Mouse (Mus musculus) B cell, adult 2 months (primary cell): ENCODE data around the gene Myo1c.
"Not testable (repeated sequence)": the region's sequence is repeated elsewhere in the genome, so short reads cannot be mapped to it uniquely, and the experiment has no call there.

ENCODE experiments used
- DNase-seq, 2 experiments: peaks; one replicate each; pipeline ENCODE4 v3.0.0; 2022

The Myo1c gene

DNA sequence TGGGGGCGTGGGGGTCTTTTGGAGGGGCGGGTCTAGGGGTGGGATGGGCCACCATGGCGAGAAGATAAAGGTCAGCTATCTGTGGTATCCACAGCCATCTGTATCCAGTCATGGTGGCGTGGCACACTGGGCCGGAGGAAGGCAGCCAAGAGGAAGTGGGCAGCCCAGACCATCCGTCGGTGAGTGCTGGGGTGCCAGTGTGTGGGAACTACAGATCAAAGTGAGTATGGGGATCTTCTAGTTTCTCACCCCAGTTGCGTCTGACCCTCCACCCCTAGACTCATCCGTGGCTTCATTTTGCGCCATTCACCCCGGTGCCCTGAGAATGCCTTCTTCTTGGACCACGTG is 19.5 kb downstream of the Myo1c start:
- DNase-seq: no peak

DNA sequence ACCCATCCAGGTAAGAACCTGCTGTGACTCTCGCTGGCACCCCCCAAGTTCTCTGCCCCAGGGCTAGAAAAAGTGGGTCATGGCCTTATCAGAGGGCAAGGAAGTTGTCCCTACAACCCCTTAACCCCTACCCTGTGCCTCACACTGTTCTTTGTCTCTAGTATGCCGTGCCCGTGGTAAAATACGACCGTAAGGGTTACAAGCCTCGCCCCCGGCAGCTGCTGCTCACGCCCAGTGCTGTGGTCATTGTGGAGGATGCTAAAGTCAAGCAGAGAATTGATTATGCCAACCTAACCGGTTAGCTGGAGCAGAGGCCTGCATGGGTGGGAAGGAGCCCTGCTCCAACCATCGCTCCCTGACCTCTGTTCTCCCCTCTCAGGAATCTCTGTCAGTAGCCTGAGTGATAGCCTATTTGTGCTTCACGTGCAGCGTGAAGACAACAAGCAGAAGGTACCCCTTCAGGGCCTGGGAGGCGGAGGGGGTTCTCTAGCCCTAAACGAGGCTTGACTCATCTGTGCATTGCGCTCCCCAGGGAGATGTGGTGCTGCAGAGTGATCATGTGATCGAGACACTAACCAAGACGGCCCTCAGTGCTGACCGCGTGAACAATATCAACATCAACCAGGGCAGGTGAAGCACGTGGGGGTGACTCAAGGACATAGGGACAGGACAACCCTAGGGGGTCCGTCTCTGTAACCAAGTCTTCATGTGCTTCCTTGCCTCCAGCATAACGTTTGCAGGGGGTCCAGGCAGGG is 21.3 kb downstream of the Myo1c start:
- DNase-seq: no peak

GRCm38 (mm10) chr11:75673411-75673810 is 23.1 kb downstream of the Myo1c start:
- DNase-seq: no peak

DNA sequence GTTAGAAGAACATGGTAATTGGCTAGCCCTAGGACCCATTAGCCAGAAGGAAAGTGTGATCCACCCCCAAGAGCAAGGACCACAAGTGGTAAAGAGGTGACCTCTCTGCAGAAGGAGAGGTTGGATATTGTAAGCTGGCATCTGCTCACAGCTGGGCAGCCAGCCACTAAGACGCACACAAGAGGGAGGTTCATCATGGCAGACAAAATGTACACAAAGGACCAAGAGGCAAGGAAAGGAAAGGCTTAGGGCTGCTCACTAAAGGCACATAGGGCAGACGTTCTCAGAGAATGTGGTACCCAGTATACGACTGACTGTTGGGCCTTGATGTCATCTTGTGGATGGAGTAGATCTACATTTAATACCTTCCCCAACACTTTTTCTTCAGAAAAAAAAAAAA is 24.6 kb downstream of the Myo1c start:
- no peak for DNase-seq

DNA sequence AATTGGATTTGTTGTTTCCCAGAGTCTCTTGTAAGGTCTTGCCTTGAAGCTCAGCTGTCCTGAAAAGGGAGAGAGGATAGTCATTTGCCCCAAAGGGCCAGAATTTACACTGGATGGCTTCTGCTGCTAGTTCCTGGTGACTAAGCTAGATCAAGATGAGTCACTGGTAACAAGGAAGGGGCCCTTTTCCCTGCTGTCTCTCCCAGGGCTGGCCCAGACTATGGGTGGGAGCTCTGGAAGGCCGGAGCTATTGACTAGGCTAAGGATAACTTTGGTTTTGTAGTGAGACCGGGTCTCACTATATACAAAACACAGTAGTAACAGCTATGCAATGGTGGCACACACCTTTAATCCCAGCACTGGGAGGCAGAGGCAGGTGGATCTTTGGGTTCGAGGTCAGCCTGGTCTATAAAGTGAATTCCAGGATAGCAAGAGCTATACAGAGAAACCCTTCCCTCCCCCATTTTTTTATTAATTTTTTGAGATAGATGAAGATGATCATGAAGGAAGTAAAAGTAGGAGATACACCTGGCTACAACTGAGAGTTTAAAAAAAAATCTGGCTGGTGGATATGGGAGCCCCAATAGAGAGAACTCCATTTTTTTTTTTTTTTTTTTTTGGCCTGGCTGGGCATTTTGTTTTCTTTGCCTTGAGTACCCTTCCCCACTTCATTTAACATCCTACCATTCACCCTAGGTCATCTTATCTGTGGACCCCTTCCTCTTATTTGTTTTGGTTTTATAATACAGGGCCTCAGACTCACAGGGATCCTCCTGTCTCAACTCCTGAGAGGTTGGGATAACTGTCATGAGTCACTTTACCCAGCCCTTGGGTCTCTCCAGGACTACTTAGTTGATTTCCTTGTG is 27.8 kb downstream of the Myo1c start:
- no peak for DNase-seq

DNA sequence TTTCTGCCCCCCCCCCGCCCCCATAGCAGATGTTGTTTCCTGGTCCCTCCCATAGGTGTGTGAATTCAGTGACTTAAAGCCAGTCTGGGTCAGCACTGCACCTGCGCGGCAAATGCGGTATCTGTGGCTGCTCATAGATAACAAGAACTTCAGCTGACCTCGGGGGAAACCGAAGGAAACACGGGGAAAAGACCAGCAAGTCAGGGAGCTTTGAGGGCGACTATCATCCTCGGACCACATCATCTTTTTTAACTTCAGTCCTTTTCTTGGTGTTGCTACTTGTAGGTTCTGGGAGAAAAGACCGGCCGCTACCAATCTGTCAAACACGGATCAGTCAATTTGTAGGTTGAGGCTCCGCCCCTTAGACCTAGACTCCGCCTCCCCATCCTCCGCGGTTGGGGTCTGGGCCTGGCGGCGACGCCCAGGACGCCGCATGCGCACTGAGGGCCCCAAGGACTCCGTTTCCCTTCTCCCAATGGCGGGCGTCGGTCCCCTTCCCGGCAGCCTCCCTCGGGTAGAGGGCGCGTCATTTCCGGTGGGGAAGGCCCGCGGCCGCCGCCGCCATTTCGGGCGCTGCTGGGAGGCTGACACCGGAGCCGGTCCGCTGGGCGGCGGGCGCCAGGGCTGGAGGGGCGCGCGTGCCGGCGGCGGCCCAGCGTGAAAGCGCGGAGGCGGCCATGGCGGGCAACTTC is 28.6 kb downstream of the Myo1c start, which contains the start of gene Crk:
TSS of gene Crk (plus strand) at position 513 of the 692 bp plus-strand sequence.
- peak; percentile 99 to 100 for DNase-seq

GRCm38 (mm10) chr11:75679439-75680171 is 29.3 kb downstream of the Myo1c start:
- DNase-seq: peak; percentile 62 to 67

DNA sequence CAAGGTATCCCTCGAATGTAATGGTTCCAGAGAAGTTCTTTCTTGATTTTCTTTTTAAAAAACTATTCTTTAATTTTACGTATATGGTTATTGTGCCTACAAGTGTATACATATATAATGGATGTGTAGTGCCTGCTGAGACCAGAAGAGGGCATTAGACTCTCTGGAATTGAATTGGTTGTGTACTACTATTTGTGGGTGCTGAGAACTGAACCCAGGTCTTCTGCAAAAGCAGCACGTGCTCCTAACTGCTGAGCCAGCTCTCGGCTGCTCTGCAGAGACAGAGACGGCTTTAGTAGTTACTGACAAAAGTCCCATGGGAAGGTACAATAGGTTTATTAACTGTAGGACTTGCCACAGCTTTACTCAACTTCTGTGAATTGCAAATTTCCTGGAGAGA is 34.2 kb downstream of the Myo1c start:
- DNase-seq: peak in 1 of 2 experiments; percentile 15

GRCm38 (mm10) chr11:75684956-75685355 is 34.7 kb downstream of the Myo1c start:
- no peak for DNase-seq

GRCm38 (mm10) chr11:75687343-75687993 is 37.2 kb downstream of the Myo1c start:
- DNase-seq: no peak

DNA sequence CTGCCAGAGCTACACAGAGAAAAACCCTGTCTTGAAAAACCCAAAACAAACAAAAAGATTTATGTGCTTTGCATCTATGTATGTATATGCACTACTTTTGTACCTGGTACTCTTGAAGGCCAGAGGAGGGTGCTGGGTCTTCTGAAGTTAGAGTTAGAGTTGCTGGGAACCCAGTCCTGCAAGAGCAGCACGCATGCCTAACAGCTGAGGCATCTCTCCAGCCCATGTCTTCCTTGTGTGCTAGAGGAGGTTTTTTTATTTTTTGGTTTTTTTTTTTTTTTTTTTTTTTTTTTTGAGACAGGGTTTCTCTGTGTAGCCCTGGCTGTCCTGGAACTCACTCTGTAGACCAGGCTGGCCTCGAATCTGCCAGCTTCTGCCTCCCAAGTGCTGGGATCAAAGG is 37.8 kb downstream of the Myo1c start:
- DNase-seq: no peak

- no peak for DNase-seq
These were observed 39.7 kb downstream of the Myo1c start for GRCm38 (mm10) chr11:75689977-75690376.

GRCm38 (mm10) chr11:75691047-75691446 is 40.7 kb downstream of the Myo1c start:
- no peak for DNase-seq

DNA sequence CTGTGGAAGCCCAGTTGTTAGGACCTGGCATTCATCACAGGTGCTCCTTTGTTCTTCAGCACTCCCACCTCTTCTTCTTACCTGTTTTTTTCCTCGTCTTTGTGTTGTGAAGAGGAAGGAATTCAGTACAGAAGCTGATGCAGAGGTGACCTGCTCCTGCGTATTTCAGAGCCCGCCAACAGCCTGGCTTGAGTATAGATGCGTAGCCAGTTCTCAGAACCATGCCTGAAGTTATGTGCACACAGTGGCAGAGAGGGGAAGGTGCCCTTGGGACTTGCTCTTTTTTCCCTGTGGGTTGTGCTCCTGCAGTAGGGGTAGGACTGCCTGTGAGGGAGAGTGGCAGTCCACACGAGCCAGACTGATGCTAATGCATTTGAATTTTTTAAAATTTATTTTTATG is 43.3 kb downstream of the Myo1c start:
- no peak for DNase-seq

GRCm38 (mm10) chr11:75697464-75697863 is 47.2 kb downstream of the Myo1c start:
- not testable (repeated sequence) for DNase-seq

DNA sequence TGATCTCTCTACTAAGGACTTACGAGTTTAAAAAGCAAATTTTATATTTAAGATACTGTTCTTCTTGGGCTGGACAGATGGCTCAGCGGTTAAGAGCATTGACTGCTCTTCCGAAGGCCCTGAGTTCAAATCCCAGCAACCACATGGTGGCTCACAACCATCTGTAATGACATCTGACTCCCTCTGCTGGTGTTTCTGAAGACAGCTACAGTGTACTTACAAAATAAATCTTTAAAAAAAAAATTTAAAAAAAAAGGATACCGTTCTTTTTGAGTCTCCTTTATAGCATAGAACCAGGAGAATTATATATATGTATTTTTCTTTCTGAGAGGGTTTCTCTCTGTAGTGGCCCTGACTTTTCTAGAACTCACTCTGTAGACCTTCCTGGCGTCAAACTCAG is 50.3 kb downstream of the Myo1c start:
- no peak for DNase-seq

DNA sequence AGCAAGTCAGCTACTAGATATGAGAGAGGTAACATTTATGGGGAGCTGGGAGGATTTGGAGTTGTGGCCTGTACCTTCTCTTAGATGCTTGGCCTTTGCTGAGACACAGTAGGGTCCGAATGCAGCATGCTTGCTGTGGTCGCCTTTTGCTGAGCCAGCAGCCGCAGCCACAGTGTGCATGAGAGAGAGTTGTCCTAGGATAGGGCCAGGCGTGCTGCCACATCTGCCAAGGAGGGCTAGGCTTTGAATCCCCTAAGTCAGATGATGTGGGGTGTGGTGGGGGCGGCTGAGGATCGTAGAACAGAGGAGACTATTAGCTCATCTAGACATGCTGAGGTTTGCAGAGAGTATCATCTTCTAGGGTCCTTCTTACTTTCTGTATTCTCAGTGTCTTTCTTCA is 52.5 kb downstream of the Myo1c start:
- no peak for DNase-seq

GRCm38 (mm10) chr11:75703748-75704147 is 53.4 kb downstream of the Myo1c start:
- DNase-seq: no peak

DNA sequence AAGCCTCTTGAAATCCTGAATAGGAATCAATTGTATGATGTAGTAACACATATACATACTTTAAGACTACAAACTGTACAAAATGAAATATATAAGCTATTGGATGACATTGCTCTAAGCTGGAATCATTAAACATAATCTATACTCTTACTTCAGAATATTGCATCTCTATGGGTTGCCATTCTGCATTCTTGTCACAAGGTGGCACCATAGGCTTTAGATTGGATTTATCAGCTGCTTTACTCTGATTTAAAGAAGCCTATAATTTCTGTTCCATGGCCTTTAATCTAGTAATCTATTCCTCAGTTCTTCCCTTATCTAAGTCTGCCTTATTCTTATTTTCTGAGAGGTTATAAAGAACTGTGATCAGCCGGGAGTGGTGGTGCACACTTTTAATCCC is 63.6 kb downstream of the Myo1c start:
- peak; percentile 63 to 70 for DNase-seq

GRCm38 (mm10) chr11:75715556-75715955 is 65.3 kb downstream of the Myo1c start:
- no peak for DNase-seq

DNA sequence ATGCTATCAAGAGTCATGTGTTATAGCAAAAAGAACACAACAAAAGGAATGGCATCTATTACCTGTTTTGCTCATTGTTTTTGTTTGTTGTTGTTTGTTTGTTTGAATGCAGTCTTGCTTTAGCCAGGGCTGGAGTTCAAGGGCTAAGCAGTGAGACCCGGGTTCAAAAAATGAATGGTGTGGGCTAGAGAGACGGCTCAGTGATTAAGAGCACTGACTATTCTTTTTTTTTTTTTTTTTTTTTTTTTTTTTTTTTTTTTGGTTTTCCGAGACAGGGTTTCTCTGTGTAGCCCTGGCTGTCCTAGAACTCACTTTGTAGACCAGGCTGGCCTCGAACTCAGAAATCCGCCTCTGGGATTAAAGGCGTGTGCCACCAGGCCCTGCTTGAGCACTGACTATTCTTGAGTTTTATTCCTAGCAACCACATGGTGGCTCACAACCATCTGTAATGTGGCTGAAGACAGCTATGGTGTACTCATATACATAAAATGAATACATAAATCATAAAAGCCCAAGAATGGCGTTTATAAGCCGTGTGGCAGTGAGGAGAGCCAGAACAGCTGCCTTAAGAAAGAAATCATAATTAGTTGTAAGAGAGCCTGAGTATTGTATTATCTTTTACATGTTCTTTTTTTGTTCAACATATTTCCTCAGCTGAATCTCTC is 66.5 kb downstream of the Myo1c start:
- DNase-seq: no peak

- no peak for DNase-seq
These were observed 72.0 kb downstream of the Myo1c start for GRCm38 (mm10) chr11:75722339-75722738.
